15 mouse cellular contexts compared by ENCODE assay signal in genomic region chr15:74121621-74122020, GRCm38 (mm10).
"Had no signal": no experiment of that assay in that cellular context is flagged by ENCODE, and none has a peak within 500 bp of the region (broad histone marks: within the 10 kb centered on the region; RNA-seq: fewer than 3 reads in every experiment).

No protein-coding gene starts in this region.

- H3K36me3 ChIP-seq: limb, embryonic 15.5 days; liver, embryonic 12.5 days; midbrain, embryonic 10.5 days; midbrain, embryonic 15.5 days; stomach, embryonic 15.5 days had no signal

- H3K27me3 ChIP-seq: limb, embryonic 15.5 days; liver, embryonic 12.5 days; midbrain, embryonic 15.5 days; stomach, embryonic 15.5 days had no signal

- H3K9me3 ChIP-seq: limb, embryonic 15.5 days; midbrain, embryonic 10.5 days; midbrain, embryonic 15.5 days; stomach, embryonic 15.5 days had no signal

- H3K27ac ChIP-seq: kidney, postnatal 0 days; limb, embryonic 15.5 days; liver, embryonic 12.5 days; midbrain, embryonic 10.5 days; midbrain, embryonic 15.5 days; stomach, embryonic 15.5 days had no signal

- H3K4me2 ChIP-seq: limb, embryonic 15.5 days; liver, embryonic 12.5 days; lung, embryonic 14.5 days; midbrain, embryonic 15.5 days; stomach, embryonic 15.5 days had no signal

- ATAC-seq: liver, embryonic 12.5 days; midbrain, embryonic 15.5 days had no signal

- H3K4me3 ChIP-seq: limb, embryonic 15.5 days; liver, embryonic 12.5 days; midbrain, embryonic 10.5 days; midbrain, embryonic 15.5 days; stomach, embryonic 15.5 days had no signal

- H3K4me1 ChIP-seq: limb, embryonic 15.5 days; liver, embryonic 12.5 days; midbrain, embryonic 10.5 days; midbrain, embryonic 15.5 days; stomach, embryonic 15.5 days had no signal

- DNase-seq: kidney, adult 11 months; kidney, adult 9 months; kidney, postnatal 36 days; layer of hippocampus, adult 9-11 months; layer of hippocampus, postnatal 36 days; lung, embryonic 14.5 days; lung, postnatal 10 days; lung, postnatal 4 days; thymus, postnatal 36 days had no signal

- H3K9ac ChIP-seq: limb, embryonic 15.5 days; liver, embryonic 12.5 days; lung, embryonic 14.5 days; midbrain, embryonic 15.5 days; stomach, embryonic 15.5 days had no signal
